Mouse (Mus musculus): ENCODE results near the gene Ptpro.

GRCm38 (mm10) chr6:137465253-137465652, 213.1 kb downstream of the Ptpro start:
- TF ChIP-seq CTCF (IDR thresholded peaks at IDR 0.05; ENCODE audit: insufficient read depth, low read length) (no peak), POLR2A (IDR thresholded peaks at IDR 0.05; ENCODE audit: borderline replicate concordance, extremely low read depth, low read depth, low read length) (no peak)
